Mouse (Mus musculus): ENCODE data around the gene Iqck. TPM values are rescaled to one million over a fixed set of nuclear protein-coding genes. Genes with fewer than 3 reads are reported as not detected.

Iqck gene
- polyA plus RNA-seq, 1 experiment from 2014 or later: 0.68 TPM

DNA sequence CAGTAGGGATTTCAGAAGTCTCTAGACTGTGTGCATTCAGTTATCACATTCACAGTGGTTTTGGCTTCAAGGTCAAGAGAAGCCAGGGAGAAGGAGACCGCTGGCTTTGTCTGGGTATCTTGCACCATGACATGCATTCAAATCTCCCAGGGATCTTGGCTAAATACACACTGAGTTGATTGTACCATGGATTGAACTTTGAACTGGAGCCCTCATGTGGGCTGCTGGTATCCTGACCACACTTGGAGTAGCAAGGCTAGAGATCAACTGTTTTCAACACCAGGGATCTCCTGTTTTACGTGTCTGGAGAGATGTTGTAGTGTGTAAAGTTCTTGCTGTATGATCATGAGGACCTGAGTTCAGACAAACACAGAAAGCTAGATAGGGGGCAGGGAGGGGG is 144.3 kb downstream of the Iqck start:
- H3K9me3 ChIP-seq (replicated peaks): no peaks in the 10 kb centered on the region
- no peak overlapping the region for H3K9ac ChIP-seq
- 63% methylated on average over 2 of the region's 2 CpGs for WGBS (ENCODE audit: insufficient replicate concordance)
- no peak for ATAC-seq
- no peak overlapping the region for H3K4me3 ChIP-seq
- peaks cover 31% of the 10 kb centered on the region for H3K27me3 ChIP-seq (replicated peaks)
- H3K27ac ChIP-seq: no peak overlapping the region
- H3K4me2 ChIP-seq: no peak overlapping the region
- no peaks in the 10 kb centered on the region for H3K36me3 ChIP-seq
- H3K4me1 ChIP-seq: peaks cover 9% of the 10 kb centered on the region

DNA sequence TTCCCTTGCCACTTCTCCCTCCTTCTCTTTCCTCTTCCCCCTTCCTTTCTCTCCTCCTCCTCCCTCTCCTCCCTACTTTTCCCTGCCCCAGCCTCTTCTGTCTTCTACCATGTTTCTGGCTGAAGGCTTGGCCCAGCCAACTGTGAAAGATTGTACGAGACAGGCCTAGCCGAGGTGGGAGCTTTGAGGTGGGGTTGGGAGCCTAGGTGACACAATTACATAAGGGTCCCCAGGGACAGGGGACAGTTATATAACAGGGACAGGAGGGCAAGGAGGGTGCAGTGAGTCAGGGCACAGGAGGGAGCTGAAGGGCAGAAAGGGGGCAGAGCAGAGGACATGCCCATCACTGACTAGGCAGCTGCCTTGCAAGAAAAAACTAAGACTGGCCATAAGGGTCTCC is 146.4 kb downstream of the Iqck start:
- no peak overlapping the region for H3K9ac ChIP-seq
- no peaks in the 10 kb centered on the region for H3K4me1 ChIP-seq
- H3K27me3 ChIP-seq (replicated peaks): peaks cover 12% of the 10 kb centered on the region; the same call in 1 of the 2 replicates
- H3K36me3 ChIP-seq: no peaks in the 10 kb centered on the region
- H3K9me3 ChIP-seq (replicated peaks): no peaks in the 10 kb centered on the region
- no peak for ATAC-seq
- 55% methylated on average over 2 of the region's 2 CpGs for WGBS (ENCODE audit: insufficient replicate concordance)
- H3K4me3 ChIP-seq: no peak overlapping the region
- H3K27ac ChIP-seq: no peak overlapping the region
- no peak overlapping the region for H3K4me2 ChIP-seq

DNA sequence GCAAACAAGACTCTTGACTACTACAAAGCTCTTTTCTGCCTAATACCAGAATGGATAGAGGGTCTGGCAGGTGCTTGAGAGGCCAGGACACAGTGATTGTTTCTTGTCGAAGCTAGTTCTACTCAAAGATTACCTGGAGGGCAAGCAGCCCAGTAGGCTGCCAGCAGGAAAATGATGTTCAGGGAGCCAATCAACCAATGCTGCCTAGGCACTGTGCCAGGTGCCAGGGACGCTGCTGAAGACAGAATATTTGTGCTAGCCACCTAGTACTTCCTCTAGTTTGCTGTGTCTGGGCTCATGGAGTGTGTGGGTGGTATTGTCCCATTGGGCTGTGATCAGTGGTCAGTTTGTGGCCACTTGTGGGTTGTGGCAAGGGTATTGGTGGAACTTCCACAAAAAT is 146.9 kb downstream of the Iqck start:
- H3K27me3 ChIP-seq (replicated peaks): peaks cover 12% of the 10 kb centered on the region; the same call in 1 of the 2 replicates
- WGBS (ENCODE audit: insufficient replicate concordance): 37% methylated on average over 2 of the region's 2 CpGs
- no peak overlapping the region for H3K27ac ChIP-seq
- H3K9me3 ChIP-seq (replicated peaks): no peaks in the 10 kb centered on the region
- no peak overlapping the region for H3K9ac ChIP-seq
- no peak overlapping the region for H3K4me3 ChIP-seq
- no peak overlapping the region for H3K4me2 ChIP-seq
- no peaks in the 10 kb centered on the region for H3K36me3 ChIP-seq
- H3K4me1 ChIP-seq: no peaks in the 10 kb centered on the region
- no peak for ATAC-seq

DNA sequence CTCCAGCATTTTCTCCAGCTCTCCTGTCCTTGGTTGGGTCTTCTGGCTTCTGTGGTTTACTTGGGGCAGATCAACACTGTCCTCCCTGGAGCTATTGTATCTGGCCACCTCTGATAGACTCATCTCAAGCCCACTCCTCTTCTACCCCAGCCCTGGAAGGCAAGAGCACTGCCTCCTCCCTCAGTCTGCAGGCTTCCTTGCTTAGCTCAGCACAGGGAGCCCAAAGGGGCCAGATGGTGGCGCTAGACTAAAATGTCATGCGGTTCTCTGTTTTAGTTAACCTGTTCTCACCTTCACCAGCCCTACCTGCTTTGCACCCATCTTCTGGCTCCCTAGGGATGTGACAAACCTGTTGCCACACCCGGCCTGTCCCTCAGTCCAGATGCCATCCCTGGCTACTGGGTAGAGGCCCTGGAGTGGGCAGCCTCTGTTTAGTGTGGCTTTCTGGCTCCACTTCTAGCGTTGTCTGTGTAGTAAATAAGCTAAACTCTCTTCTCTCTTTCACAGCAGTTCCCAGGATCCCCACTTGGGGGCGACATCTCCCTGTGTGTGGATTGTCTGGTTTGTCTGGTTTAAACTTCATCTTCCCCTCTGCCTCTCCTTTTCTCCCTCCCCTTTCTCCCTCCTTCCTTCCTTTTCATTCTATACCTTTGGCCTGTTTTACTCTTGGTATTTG is 155.4 kb downstream of the Iqck start:
- Histone ChIP-seq H3K9me3 (replicated peaks) (no peaks in the 10 kb centered on the region), H3K4me2 (no peak overlapping the region), H3K36me3 (no peaks in the 10 kb centered on the region), H3K4me3 (no peak overlapping the region), H3K4me1 (no peaks in the 10 kb centered on the region), H3K27ac (no peak overlapping the region), H3K9ac (no peak overlapping the region), H3K27me3 (replicated peaks) (no peaks in the 10 kb centered on the region)
- ATAC-seq: no peak
- WGBS (ENCODE audit: insufficient replicate concordance): 9% methylated on average over 5 of the region's 5 CpGs

DNA sequence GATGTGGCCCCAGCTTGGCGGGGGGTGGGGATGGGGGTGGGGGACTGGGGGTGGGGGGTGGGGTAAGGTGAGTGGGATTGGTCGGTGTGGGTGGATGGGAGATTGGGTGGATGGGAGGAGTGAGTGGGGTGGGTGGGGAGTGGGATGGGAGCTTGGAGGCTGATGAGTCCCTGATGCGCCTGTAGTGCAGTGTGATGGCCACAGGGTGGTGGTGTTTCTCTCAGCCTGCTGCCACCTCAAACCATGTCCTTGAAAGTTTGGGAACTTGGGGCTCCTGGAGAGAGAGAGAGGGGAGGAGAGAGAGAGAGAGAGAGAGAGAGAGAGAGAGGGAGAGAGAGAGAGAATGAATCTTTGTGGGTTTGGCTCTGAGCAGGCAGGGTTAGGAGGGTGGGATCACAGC is 160.2 kb downstream of the Iqck start:
- Histone ChIP-seq H3K9me3 (replicated peaks) (no peaks in the 10 kb centered on the region), H3K4me2 (no peak overlapping the region), H3K9ac (no peak overlapping the region), H3K4me1 (no peaks in the 10 kb centered on the region), H3K36me3 (no peaks in the 10 kb centered on the region), H3K27ac (no peak overlapping the region), H3K27me3 (replicated peaks) (0 out of 2 replicates have a peak, but pooled peaks cover 4% of the 10 kb centered on the region), H3K4me3 (no peak overlapping the region)
- 7% methylated on average over 3 of the region's 3 CpGs for WGBS (ENCODE audit: insufficient replicate concordance)
- ATAC-seq: no peak

DNA sequence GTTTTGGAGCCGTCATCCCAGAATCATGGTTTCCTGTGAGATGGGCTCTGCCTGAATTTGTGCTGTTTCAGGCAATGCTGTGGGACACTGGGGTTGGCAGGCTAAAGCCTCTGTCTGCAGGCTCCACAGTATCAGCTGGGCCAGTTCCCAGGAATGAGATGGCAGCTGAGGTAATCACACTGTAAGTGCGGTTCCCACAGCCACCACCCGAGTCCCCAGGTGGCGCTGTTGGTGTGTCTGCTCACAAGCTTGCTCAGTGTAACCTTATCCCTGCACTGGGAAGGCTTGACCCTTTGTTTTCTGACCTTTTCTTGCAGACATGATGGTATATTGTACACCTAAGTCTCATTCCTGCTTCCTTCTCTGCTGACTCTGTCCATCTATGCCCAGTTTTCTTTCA is 164.0 kb downstream of the Iqck start:
- Histone ChIP-seq H3K4me2 (no peak overlapping the region), H3K4me1 (no peaks in the 10 kb centered on the region), H3K36me3 (no peaks in the 10 kb centered on the region), H3K9me3 (replicated peaks) (no peaks in the 10 kb centered on the region), H3K27ac (no peak overlapping the region), H3K9ac (no peak overlapping the region), H3K4me3 (no peak overlapping the region), H3K27me3 (replicated peaks) (0 out of 2 replicates have a peak, but pooled peaks cover 4% of the 10 kb centered on the region)
- WGBS (ENCODE audit: insufficient replicate concordance): 13% methylated on average over 4 of the region's 4 CpGs
- no peak; the same call in 1 of the 2 replicates for ATAC-seq

Other genes with a start within 250 kb of the Iqck start
- gene Gde1, start 150.0 kb upstream of the Iqck start, polyA plus RNA-seq (2016; fragmentation: Nextera tagmentation; extraction: Ambion mirVana): 45.7 and 51.8 TPM in 2 replicates
- gene Ccp110, start 143.2 kb upstream of the Iqck start, polyA plus RNA-seq (2016; fragmentation: Nextera tagmentation; extraction: Ambion mirVana): 10.4 and 10.8 TPM in 2 replicates
- 45.7 and 49.6 TPM in 2 replicates for gene Vps35l, start 115.5 kb upstream of the Iqck start, polyA plus RNA-seq (2016; fragmentation: Nextera tagmentation; extraction: Ambion mirVana)
- 60.0 and 60.2 TPM in 2 replicates for gene Knop1, start 502 bp downstream of the Iqck start, polyA plus RNA-seq (2016; fragmentation: Nextera tagmentation; extraction: Ambion mirVana)
- gene Gprc5b, start 139.5 kb downstream of the Iqck start, polyA plus RNA-seq (2016; fragmentation: Nextera tagmentation; extraction: Ambion mirVana): 0.46 and 0.73 TPM in 2 replicates